Mouse (Mus musculus) gastrocnemius, adult 18-20 months (tissue): ENCODE data around the gene Fbxw7. TPM values are rescaled to one million over a fixed set of nuclear protein-coding genes. Genes with fewer than 3 reads are reported as not detected.
A peak's percentile ranks its signal among the peaks of the same experiment; 100 is the strongest.
"Not testable (repeated sequence)": the region's sequence is repeated elsewhere in the genome, so short reads cannot be mapped to it uniquely, and the experiment has no call there.

Experiments used
- DNase-seq: peaks from one replicate; pipeline ENCODE4 v3.0.0; 2021; ENCODE audit warnings: low spot score
- total RNA-seq, 2 experiments: library from RNA; stranded (reverse); gene quantifications; 2 replicates each; pipeline ENCODE4 v1.2.3; 2021

Gene Fbxw7
- total RNA-seq, 2 experiments from 2014 or later = 21.9 to 23.9 TPM

DNA sequence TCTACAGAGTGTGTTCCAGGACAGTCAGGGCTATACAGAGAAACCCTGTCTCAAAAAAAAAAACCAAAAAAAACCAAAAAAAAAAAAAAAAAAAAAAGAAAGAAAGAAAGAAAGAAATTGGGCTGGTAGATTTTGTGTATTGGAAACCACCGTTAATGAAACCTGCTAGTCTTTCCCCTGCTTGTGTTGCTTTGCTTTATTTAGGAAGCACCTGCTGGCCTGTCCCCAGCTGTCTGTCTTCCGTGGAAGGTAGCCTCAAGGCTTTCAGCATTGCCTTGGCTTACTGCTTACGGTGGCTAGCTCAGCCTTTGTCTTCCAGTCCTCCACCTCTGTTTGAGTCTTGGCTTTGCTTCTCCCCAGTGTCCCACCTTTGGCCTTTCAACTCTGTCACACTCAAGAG, 11.9 kb downstream of the Fbxw7 start:
- DNase-seq = no peak

DNA sequence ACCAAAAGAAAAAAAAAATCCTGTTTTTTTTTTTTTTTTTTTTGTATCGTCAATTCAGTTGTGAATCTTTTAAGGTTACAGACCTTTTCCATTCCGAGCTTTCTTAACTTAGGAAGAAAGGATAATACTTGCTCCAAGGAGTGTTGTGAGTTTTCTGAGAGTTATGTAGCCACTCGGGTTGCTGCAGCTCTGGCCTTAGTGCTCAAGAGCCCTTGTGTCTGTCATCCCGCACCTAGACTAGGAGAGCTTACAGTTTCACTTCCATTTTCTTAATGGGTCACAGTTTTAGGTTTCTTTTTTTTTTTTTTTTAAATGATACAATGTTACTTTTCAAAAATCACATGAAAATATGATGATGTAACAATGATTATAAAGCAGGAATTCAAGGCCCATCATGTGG, 12.5 kb downstream of the Fbxw7 start:
- DNase-seq = no peak

GRCm38 (mm10) chr3:84829366-84829765, 14.3 kb downstream of the Fbxw7 start:
- DNase-seq = no peak

- DNase-seq = no peak
These were observed 21.0 kb downstream of the Fbxw7 start for GRCm38 (mm10) chr3:84836029-84836428.

GRCm38 (mm10) chr3:84837984-84838383, 22.9 kb downstream of the Fbxw7 start:
- DNase-seq = no peak

- no peak for DNase-seq
These were observed 24.4 kb downstream of the Fbxw7 start for GRCm38 (mm10) chr3:84839499-84839898.

- no peak for DNase-seq
These were observed 26.2 kb downstream of the Fbxw7 start for GRCm38 (mm10) chr3:84841271-84841670.

GRCm38 (mm10) chr3:84842793-84843192, 27.7 kb downstream of the Fbxw7 start:
- no peak for DNase-seq

DNA sequence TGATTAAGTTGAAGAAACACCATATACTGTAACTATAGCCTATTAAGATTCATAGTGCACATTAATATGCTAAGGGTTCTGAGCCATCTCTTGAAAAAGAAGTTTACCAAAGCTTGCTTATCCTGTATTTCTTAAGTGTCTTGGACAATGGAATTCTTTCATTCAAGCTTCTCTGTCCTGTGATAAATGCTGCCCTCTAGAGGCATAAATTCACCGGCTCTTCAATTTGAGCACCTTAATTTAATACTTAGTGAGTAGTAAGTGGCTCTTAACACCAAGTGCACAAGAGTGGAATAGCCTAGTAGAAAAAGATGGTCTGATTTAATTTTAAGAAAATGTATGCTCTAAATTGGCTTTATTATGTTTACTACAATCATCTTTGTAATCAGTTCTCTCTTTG, 28.5 kb downstream of the Fbxw7 start:
- DNase-seq = peak; percentile 73

- DNase-seq = no peak
These were observed 33.7 kb downstream of the Fbxw7 start for GRCm38 (mm10) chr3:84848798-84849197.

GRCm38 (mm10) chr3:84850418-84850817, 35.4 kb downstream of the Fbxw7 start:
- DNase-seq = no peak

DNA sequence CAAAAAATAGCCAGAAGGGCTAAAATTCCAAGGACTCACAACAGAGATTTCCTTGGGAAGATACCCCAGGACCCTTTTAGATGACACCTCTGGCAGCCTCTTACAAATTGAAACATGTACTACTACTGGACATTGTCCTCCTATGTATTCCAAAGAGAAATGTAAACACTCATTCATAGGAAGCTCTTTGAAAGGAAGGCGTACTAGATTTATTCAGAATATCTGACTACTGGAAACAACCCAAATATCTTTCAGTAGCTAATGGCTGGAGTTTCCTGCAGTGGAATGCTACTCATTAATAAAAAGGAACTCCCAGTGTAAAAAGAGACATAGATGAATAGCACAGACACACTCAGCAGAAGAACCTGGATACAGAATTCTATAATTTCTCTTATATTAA, 36.7 kb downstream of the Fbxw7 start:
- DNase-seq = no peak

GRCm38 (mm10) chr3:84852877-84853276, 37.8 kb downstream of the Fbxw7 start:
- peak; percentile 25 for DNase-seq

- DNase-seq = no peak
These were observed 39.4 kb downstream of the Fbxw7 start for GRCm38 (mm10) chr3:84854440-84854839.

GRCm38 (mm10) chr3:84860669-84861068, 45.6 kb downstream of the Fbxw7 start:
- DNase-seq = no peak

DNA sequence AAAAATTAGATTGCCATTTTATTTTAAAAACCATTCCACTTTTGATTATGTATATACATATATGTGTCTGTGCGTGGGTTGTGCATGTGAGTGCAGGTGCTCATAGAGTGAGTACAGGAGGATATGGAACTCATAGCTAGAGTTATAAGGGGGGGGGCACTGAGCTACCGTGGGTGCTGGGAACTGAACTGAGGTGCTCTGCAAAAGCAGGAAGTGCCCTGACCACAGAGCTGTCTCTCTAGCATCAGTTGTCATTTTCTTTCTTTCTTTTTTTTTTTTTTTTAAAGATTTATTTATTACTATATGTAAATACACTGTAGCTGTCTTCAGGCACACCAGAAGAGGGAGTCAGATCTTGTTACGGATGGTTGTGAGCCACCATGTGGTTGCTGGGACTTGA, 46.7 kb downstream of the Fbxw7 start:
- DNase-seq = not testable (repeated sequence)

DNA sequence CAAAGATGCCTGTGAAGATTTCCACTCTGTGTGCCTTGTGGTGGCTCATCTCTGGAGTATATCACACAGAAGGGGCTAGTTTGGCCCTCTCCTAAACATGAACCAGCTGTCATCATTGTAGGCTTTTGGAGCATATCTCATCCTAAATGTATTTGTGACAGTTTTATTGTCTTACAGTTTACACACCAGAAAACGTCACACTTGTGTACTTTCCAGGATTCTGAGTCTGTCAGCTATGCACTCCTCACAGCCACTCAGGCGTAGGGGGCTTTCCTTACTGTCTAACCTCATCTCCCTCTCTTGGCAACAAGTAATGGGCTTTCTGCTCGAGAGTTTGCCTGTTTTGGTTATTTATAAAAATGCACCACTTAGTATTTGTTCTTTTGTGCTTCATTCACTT, 50.6 kb downstream of the Fbxw7 start:
- no peak for DNase-seq

DNA sequence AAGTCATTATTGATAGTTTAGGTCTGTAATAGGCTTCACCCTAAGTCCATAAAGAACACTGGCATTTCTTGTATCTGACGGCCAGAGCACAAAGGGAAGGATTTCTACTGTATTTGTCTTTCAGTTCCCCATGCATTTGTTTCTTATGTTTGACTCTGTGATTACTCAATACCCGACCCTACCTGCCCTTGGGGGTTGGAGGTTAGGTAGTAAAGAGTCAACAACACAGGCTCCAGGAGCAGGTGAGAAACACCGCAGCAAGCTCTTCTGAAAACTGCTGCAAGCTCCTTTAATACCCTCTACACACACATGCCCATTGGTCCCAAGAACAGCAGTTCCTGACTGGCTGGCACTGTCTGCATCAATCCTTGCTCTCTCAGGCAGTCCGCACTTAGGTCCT, 51.8 kb downstream of the Fbxw7 start:
- DNase-seq = no peak

- no peak for DNase-seq
These were observed 52.4 kb downstream of the Fbxw7 start for GRCm38 (mm10) chr3:84867434-84867975.

- DNase-seq = no peak
These were observed 52.9 kb downstream of the Fbxw7 start for GRCm38 (mm10) chr3:84867991-84868390.

DNA sequence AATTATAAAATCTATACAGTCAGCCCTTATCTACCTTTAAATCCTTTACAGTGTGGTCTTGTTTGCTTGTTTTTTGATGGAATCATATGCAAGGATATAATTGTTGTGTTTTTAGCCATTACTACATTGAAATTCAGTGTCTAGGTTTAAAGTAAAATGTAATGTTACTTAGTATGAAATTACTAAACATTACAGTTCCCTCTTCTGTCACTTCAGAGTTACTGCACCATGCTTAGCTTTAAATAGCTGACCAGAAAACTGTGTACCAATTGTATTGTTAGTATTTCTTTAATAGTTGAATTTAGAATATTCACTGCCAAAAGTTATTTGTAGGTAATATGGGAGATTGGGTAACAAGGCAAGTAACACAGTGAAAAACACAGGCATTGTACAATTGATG, 55.1 kb downstream of the Fbxw7 start:
- DNase-seq = no peak

- no peak for DNase-seq
These were observed 60.2 kb downstream of the Fbxw7 start for GRCm38 (mm10) chr3:84875306-84875705.

DNA sequence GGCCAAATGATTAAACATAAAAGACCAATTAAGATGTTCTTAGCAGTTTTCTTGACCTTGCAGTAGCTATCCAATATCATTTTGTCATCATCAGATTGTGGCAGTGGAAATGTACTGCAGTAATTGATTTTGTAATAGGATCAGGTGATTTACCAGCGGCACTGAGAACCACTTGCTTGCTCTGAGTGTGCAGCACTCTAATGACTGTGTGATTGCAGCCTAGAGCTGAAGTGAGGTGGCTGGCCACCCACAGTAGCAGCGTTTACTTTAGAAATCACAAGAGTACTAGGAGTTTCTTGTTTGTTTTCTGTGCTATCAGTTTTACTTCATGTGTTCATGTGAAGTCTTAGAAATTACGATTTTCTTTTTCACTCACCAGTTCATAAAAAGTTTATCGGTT, 61.1 kb downstream of the Fbxw7 start:
- no peak for DNase-seq

DNA sequence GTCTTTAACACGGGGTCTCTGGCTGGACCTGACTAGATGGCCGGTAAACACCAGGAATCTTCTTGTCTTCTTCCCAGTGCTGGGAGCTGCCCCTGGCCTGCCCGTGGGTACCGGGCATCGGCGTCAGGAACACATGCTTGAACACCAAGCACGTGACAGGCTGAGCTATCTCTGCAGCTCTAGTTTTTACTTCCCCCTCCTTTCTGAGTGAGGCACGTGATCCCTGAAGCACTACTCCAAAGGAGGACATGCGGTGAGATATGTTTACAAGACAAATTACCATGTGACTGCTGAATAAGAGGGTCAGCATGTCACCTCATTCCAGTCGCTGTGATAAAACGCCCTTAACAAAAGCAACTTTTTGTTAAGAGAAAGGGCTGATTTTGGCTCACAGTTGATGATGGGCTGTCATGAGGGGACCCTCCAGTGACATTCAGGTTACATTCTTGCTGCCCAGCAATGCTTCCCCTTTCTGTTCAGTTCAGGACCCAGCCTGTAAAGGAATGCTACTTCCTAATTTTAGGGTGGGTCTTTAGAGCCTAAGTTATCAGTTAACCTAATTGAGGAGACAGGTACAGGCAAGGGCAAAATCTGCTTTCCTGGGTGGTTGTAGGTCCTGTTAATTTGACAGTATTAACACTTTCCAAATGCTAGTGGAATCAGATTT, 68.9 kb downstream of the Fbxw7 start:
- peak; percentile 7 for DNase-seq
